Mouse (Mus musculus) pancreas, adult 10 weeks (tissue): ENCODE measurements around the gene Chd3. TPM values are rescaled to one million over a fixed set of nuclear protein-coding genes. Genes with fewer than 3 reads are reported as not detected.

Source experiments
- polyA plus RNA-seq: library from polyadenylated mRNA; stranded (reverse); fragments of 350-450 nt; fragmentation: Illumina TruSeq; extraction: RNeasy Lipid Tissue Mini Kit (QIAGEN cat#74804); gene quantifications from one replicate; pipeline ENCODE4 v1.2.3, GENCODE M21; 2015; ENCODE audit warnings: low read depth, low replicate concordance; ENCODE audit not compliant: insufficient read depth

Gene Chd3
- polyA plus RNA-seq: 20.2 TPM

DNA sequence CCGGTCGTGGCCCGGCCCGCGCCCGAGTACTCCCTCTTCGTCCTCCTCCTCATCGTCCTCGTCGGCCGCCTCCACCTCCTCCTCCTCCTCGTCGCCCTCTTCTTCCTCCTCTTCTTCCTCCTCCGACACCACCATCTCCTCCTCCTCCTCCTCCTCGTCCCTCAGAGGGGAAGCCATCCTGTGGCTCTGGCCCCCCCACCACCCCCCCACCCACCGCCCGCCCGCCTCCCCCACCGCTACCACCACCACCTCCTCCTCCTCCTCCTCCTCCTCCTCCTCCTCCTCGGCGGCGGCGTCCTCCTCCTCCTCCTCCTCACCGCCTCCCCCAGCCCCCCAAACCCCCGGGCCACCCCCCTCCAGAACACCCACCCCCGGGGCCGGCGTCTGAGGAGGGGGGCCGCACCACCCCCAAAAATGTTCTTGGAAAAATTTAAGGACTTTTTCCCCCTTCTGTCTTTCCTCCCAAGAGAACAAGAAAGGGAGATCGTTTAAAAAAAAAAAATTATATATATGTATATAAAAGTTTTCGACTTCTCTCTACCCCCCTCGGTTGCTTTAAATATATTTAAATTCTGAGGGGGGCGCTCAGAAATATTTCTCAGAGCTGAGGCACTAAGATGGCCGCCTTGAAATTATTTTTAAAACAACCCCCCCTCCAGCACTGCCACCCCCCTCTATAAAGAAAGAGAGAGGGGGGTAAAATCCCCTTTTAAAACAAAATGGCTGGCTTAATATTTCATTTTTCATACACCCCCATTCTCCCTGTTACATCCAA is at the start of gene Chd3:
Gene Chd3, minus strand, starts transcription at position 192 of the 775 bp plus-strand sequence.

GRCm38 (mm10) chr11:69413221-69414181 is 44.3 kb upstream of the Chd3 start, which contains the start of gene Kdm6b:
TSS of gene Kdm6b (minus strand) at chr11:69413675.

DNA sequence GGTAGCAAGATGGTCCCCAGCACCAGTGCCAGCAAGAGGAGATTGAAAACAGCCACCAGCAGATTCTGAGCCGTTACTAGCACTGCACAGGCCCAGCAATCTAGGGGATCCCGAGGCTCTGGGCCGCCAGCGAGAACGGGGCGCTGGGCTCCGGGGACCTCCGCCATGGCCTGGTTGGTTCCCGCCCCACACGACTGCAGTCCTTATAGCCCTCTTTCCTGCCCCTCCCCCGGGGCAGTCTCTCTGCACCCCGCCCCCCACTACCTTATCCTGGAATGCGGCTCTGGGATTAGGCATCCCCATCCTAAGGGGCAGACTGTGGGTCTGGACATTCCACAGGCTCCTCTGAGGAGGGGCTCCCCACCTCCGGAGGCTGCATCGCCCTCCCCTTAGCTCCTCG is 28.9 kb upstream of the Chd3 start, which contains the start of gene Tmem88:
Gene Tmem88, minus strand, starts transcription at position 176 of the 400 bp plus-strand sequence.

GRCm38 (mm10) chr11:69395235-69395633 is 26.0 kb upstream of the Chd3 start, which contains the start of the genes Naa38 and Cyb5d1:
TSS of gene Naa38 (plus strand) at chr11:69395487.
TSS of gene Cyb5d1 (minus strand) at chr11:69395631.

GRCm38 (mm10) chr11:69340161-69341131 is 28.8 kb downstream of the Chd3 start, which contains the start of gene Rnf227:
TSS of gene Rnf227 (plus strand) at chr11:69340461.

DNA sequence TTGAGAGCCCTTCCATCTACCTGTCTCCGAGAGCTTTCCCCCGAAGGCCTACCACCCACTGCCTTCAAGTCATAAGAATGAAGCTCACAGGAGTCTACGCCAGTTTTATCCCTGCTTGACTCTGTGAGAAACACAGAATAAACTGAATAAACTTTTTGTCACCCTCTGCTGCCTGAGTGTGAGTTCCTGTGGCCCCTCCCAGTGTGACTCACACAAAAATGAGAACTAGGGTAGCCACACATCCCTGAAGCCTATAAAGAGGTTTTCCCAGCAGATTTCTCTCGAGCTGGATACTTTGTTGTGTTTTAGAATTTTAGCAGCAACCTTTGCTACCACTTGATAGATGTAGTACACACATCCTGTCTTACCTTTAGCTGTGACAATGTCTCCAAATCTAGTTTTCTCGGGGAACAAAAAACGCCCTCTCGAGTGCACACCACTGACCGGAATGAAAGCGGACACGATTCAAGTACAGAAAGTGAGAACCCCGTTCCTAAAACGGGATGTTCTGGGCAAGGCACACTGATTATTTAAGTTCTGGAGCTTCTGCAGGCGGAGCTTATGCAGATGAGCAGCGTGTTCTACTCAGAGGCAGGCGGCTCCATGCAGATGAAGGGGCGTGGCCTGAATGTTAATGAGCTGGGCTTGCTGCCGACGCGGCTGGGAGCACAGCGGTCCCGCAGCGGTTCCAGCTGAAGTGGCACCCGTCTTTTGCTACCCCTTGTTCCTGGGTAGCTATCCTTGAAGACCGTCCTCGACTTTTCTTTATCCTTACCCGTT is 43.4 kb downstream of the Chd3 start, which contains the start of gene Kcnab3:
Gene Kcnab3, plus strand, starts transcription at position 631 of the 780 bp plus-strand sequence.

GRCm38 (mm10) chr11:69323667-69324111 is 45.5 kb downstream of the Chd3 start, which contains the start of the genes Cntrob and Trappc1:
TSS of gene Cntrob (minus strand) at chr11:69323775.
TSS of gene Trappc1 (plus strand) at chr11:69323980.

Other genes starting within 250 kb of the Chd3 start
- not detected for gene Hes7, start 249.0 kb downstream of the Chd3 start, polyA plus RNA-seq
- not detected for gene 9130213A22Rik, start 246.8 kb downstream of the Chd3 start, polyA plus RNA-seq
- gene Aloxe3, start 243.5 kb downstream of the Chd3 start, polyA plus RNA-seq: not detected
- not detected for gene Alox12b, start 212.4 kb downstream of the Chd3 start, polyA plus RNA-seq
- gene Alox8, start 171.6 kb downstream of the Chd3 start, polyA plus RNA-seq: not detected
- not detected for gene Gucy2e, start 132.4 kb downstream of the Chd3 start, polyA plus RNA-seq
- 3.1 TPM for gene Cntrob, start 45.6 kb downstream of the Chd3 start, polyA plus RNA-seq
- gene Trappc1, start 45.4 kb downstream of the Chd3 start, polyA plus RNA-seq: 24.2 TPM
- gene Kcnab3, start 43.1 kb downstream of the Chd3 start, polyA plus RNA-seq: 2.4 TPM
- gene Rnf227, start 28.9 kb downstream of the Chd3 start, polyA plus RNA-seq: 0.90 TPM
- 38.8 TPM for gene Naa38, start 26.1 kb upstream of the Chd3 start, polyA plus RNA-seq
- 7.7 TPM for gene Cyb5d1, start 26.2 kb upstream of the Chd3 start, polyA plus RNA-seq
- 12.1 TPM for gene Tmem88, start 28.8 kb upstream of the Chd3 start, polyA plus RNA-seq
- gene Kdm6b, start 44.3 kb upstream of the Chd3 start, polyA plus RNA-seq: 6.6 TPM
- 0.07 TPM for gene Dnah2, start 179.7 kb upstream of the Chd3 start, polyA plus RNA-seq
- gene Efnb3, start 190.8 kb upstream of the Chd3 start, polyA plus RNA-seq: 1.1 TPM
- gene Wrap53, start 210.8 kb upstream of the Chd3 start, polyA plus RNA-seq: 3.8 TPM
- gene Trp53, start 211.0 kb upstream of the Chd3 start, polyA plus RNA-seq: 14.2 TPM
- 8.9 TPM for gene Atp1b2, start 236.5 kb upstream of the Chd3 start, polyA plus RNA-seq
- gene Shbg, start 248.5 kb upstream of the Chd3 start, polyA plus RNA-seq: not detected